Comparison of ENCODE assay signal across 23 mouse cellular contexts in genomic region chr14:55711786-55712185, GRCm38 (mm10). TPM values are rescaled to one million over a fixed set of nuclear protein-coding genes. Genes with fewer than 3 reads are reported as not detected.
DNase-seq lines count a peak whose midpoint lies in the region; ATAC-seq and TF ChIP-seq lines count a peak whose summit lies in the region.
"Had no signal": no experiment of that assay in that cellular context is flagged by ENCODE, and none has a peak within 500 bp of the region (broad histone marks: within the 10 kb centered on the region; RNA-seq: fewer than 3 reads in every experiment).

No protein-coding gene starts in this region.

- no peak overlapping the region for H3K4me3 ChIP-seq in layer of hippocampus, adult 2 months
- H3K4me3 ChIP-seq in E14TG2a.4 (replicated peaks; ENCODE audit: low read length) (peak overlapping the region; percentile 74), ES-Bruce4 (ENCODE audit: low read depth, low read length) (peak overlapping the region; percentile 12; the same call in 1 of the 2 replicates)
- H3K4me3 ChIP-seq: forebrain, embryonic 10.5 days; heart, adult 2 months; heart, embryonic 13.5 days had no signal

- no peak overlapping the region; the same call in 1 of the 2 replicates for H3K9ac ChIP-seq in ES-Bruce4 (ENCODE audit: low read depth, poor library complexity, severe bottlenecking)
- H3K9ac ChIP-seq: heart, embryonic 13.5 days had no signal

- H3K27me3 ChIP-seq in E14TG2a.4 (ENCODE audit: insufficient read depth, low read length) (peaks cover 26% of the 10 kb centered on the region), ES-Bruce4 (ENCODE audit: control insufficient read depth, insufficient read depth, low read length, poor library complexity, severe bottlenecking) (no peaks in the 10 kb centered on the region)

- no peaks in the 10 kb centered on the region for H3K9me3 ChIP-seq in E14TG2a.4 (ENCODE audit: low read length)
- no peaks in the 10 kb centered on the region for H3K9me3 ChIP-seq in ES-Bruce4 (replicated peaks; ENCODE audit: control insufficient read depth, insufficient read depth, low read length, poor library complexity, severe bottlenecking)
- H3K9me3 ChIP-seq: forebrain, embryonic 10.5 days; heart, embryonic 13.5 days had no signal

- ATAC-seq in granulocyte monocyte progenitor cell, adult 5-6 weeks (replicated peaks; ENCODE audit: poor library complexity, severe bottlenecking), result no peak
- ATAC-seq: forebrain, embryonic 16.5 days; hindbrain, postnatal 0 days had no signal

- H3K4me1 ChIP-seq in E14TG2a.4 (replicated peaks; ENCODE audit: low read depth, low read length) (peaks cover 85% of the 10 kb centered on the region), ES-Bruce4 (ENCODE audit: control insufficient read depth, insufficient read depth, low read length) (peaks cover 18% of the 10 kb centered on the region)

- peak; percentile 37 for TF ChIP-seq CTCF in layer of hippocampus, adult 2 months (conservative IDR thresholded peaks at IDR 0.05)
- TF ChIP-seq CTCF in E14TG2a.4 (conservative IDR thresholded peaks at IDR 0.05; ENCODE audit: low read length), result peak; percentile 17; the same call in 1 of the 2 replicates
- no peak for TF ChIP-seq CTCF in ES-Bruce4 (IDR thresholded peaks at IDR 0.05; ENCODE audit: low read depth, low read length)

- no peak overlapping the region for H3K27ac ChIP-seq in layer of hippocampus, adult 2 months
- H3K27ac ChIP-seq in ES-Bruce4 (ENCODE audit: insufficient read depth, low read length), result 0 out of 2 replicates have a peak overlapping the region, but pooled peaks have one; percentile 15
- H3K27ac ChIP-seq: forebrain, embryonic 10.5 days; heart, adult 2 months; heart, embryonic 13.5 days; hindbrain, postnatal 0 days had no signal

- no peak for DNase-seq in layer of hippocampus, adult 2 months (ENCODE audit: low spot score in 2 of 2)
- DNase-seq in layer of hippocampus, adult 9-10 months (ENCODE audit: low spot score), result no peak
- DNase-seq in ZHBTc4 (ENCODE audit: low read depth, low spot score), result peak; percentile 63
- no peak for DNase-seq in left cerebral cortex, postnatal 10 days (ENCODE audit: extremely low spot score in 1 of 2, low spot score in 2 of 2)
- DNase-seq in cerebellum, adult 8-10 months, result no peak
- DNase-seq: adrenal gland, postnatal 25 days; cerebellum, adult 9-11 months; gastrocnemius, postnatal 14 days; heart, adult 2 months; heart, postnatal 14 days; kidney, adult 8-10 months; layer of hippocampus, adult 9-11 months; left cerebral cortex, postnatal 4 days; lung, postnatal 10 days; thymus, postnatal 25 days had no signal

- no peak for TF ChIP-seq POLR2A in ES-Bruce4 (IDR thresholded peaks at IDR 0.05; ENCODE audit: insufficient read depth, low read length)

- TF ChIP-seq EP300 in ES-Bruce4 (IDR thresholded peaks at IDR 0.05; ENCODE audit: insufficient read depth, low read depth, low read length), result no peak

- H3K36me3 ChIP-seq in E14TG2a.4 (ENCODE audit: insufficient read depth, low read length), result peaks cover 28% of the 10 kb centered on the region
- peaks cover 5% of the 10 kb centered on the region for H3K36me3 ChIP-seq in ES-Bruce4 (ENCODE audit: control insufficient read depth, insufficient read depth, low read length, poor library complexity, severe bottlenecking)

- intact Hi-C loops in left cerebral cortex, postnatal 10 days (cut with DNase I), result no loop called here

RNA-seq across cellular contexts. Expression of gene Tgm1, which starts 1.9 kb away (rescaled TPM):
- total RNA-seq in layer of hippocampus, adult 2 months (2021), result not detected
- polyA plus RNA-seq in ES-Bruce4 (2011; ENCODE audit: insufficient read depth, insufficient read length, low read depth, missing spikeins), result 24.3 and 26.9 TPM in 2 replicates
- total RNA-seq in left cerebral cortex, postnatal 10 days (2021), result under 1 TPM in 1 of 2 experiments, not detected in 1; 0.24 TPM
- total RNA-seq in granulocyte monocyte progenitor cell, adult 5-6 weeks (2014; fragmentation: Nextera tagmentation), result 0.85 and 1.8 TPM in 2 replicates
- 1.4 and 4.3 TPM in 2 replicates for total RNA-seq in granulocyte monocyte progenitor cell, adult 5-6 weeks (2017)
- total RNA-seq: adrenal gland, postnatal 25 days; left cerebral cortex, adult 18-20 months had no signal

RNA-seq across cellular contexts. Expression of gene Rabggta, which starts 10.3 kb away (rescaled TPM):
- 10 to 100 TPM; 44.9 to 49.5 TPM for total RNA-seq in layer of hippocampus, adult 2 months (2021)
- polyA plus RNA-seq in ES-Bruce4 (2011; ENCODE audit: insufficient read depth, insufficient read length, low read depth, missing spikeins), result 39.6 and 42.5 TPM in 2 replicates
- 10 to 100 TPM; 46.6 to 48.2 TPM for total RNA-seq in left cerebral cortex, postnatal 10 days (2021)
- total RNA-seq in granulocyte monocyte progenitor cell, adult 5-6 weeks (2014; fragmentation: Nextera tagmentation), result 17.9 and 20.4 TPM in 2 replicates
- 8.5 and 12.8 TPM in 2 replicates for total RNA-seq in granulocyte monocyte progenitor cell, adult 5-6 weeks (2017)

RNA-seq across cellular contexts. Expression of gene Tinf2, which starts 30.2 kb away (rescaled TPM):
- total RNA-seq in layer of hippocampus, adult 2 months (2021), result 10 to 100 TPM; 15.2 to 16.2 TPM
- 50.9 and 63.6 TPM in 2 replicates for polyA plus RNA-seq in ES-Bruce4 (2011; ENCODE audit: insufficient read depth, insufficient read length, low read depth, missing spikeins)
- 10 to 100 TPM; 13.9 to 16.0 TPM for total RNA-seq in left cerebral cortex, postnatal 10 days (2021)
- total RNA-seq in granulocyte monocyte progenitor cell, adult 5-6 weeks (2014; fragmentation: Nextera tagmentation), result 19.0 and 24.0 TPM in 2 replicates
- 25.7 and 27.0 TPM in 2 replicates for total RNA-seq in granulocyte monocyte progenitor cell, adult 5-6 weeks (2017)

RNA-seq across cellular contexts. Expression of gene Dhrs1, which starts 33.7 kb away (rescaled TPM):
- 10 to 100 TPM; 82.4 to 91.1 TPM for total RNA-seq in layer of hippocampus, adult 2 months (2021)
- polyA plus RNA-seq in ES-Bruce4 (2011; ENCODE audit: insufficient read depth, insufficient read length, low read depth, missing spikeins), result 34.7 and 38.9 TPM in 2 replicates
- total RNA-seq in left cerebral cortex, postnatal 10 days (2021), result 10 to 100 TPM; 93.2 to 94.9 TPM
- 54.7 and 67.7 TPM in 2 replicates for total RNA-seq in granulocyte monocyte progenitor cell, adult 5-6 weeks (2014; fragmentation: Nextera tagmentation)
- total RNA-seq in granulocyte monocyte progenitor cell, adult 5-6 weeks (2017), result 18.0 and 30.7 TPM in 2 replicates

RNA-seq across cellular contexts. Expression of gene Nop9, which starts 33.7 kb away (rescaled TPM):
- 10 to 100 TPM; 11.8 to 13.1 TPM for total RNA-seq in layer of hippocampus, adult 2 months (2021)
- 56.2 and 59.8 TPM in 2 replicates for polyA plus RNA-seq in ES-Bruce4 (2011; ENCODE audit: insufficient read depth, insufficient read length, low read depth, missing spikeins)
- total RNA-seq in left cerebral cortex, postnatal 10 days (2021), result 10 to 100 TPM; 15.8 to 18.5 TPM
- 30.9 and 36.6 TPM in 2 replicates for total RNA-seq in granulocyte monocyte progenitor cell, adult 5-6 weeks (2014; fragmentation: Nextera tagmentation)
- 35.7 and 38.6 TPM in 2 replicates for total RNA-seq in granulocyte monocyte progenitor cell, adult 5-6 weeks (2017)
